Mouse (Mus musculus): ENCODE results near the gene Becn1. TPM values are rescaled to one million over a fixed set of nuclear protein-coding genes. Genes with fewer than 3 reads are reported as not detected.

Becn1 gene
- polyA plus RNA-seq, 1 experiment from 2014 or later = 152 TPM

- H3K36me3 ChIP-seq (ENCODE audit: insufficient read depth, low read length) = no peaks in the 10 kb centered on the region
- DNase-seq (ENCODE audit: low spot score) (no peak), ATAC-seq (no peak)
- 0 out of 2 replicates have a peak overlapping the region, but pooled peaks have one; percentile 64 for H3K9ac ChIP-seq (replicated peaks; ENCODE audit: low read depth)
- H3K4me2 ChIP-seq (replicated peaks; ENCODE audit: low read depth, low read length) = peak overlapping the region; percentile 70
- H3K4me3 ChIP-seq (ENCODE audit: low read depth, low read length) = no peak overlapping the region
- no peak for TF ChIP-seq EP300 (IDR thresholded peaks at IDR 0.05)
- TF ChIP-seq CTCF (IDR thresholded peaks at IDR 0.05) = no peak
- peak overlapping the region; percentile 92 for H3K27ac ChIP-seq (ENCODE audit: low read length)
- WGBS = 34% methylated on average over 4 of the region's 4 CpGs
- no peaks in the 10 kb centered on the region for H3K9me3 ChIP-seq (ENCODE audit: low read length)
- H3K27me3 ChIP-seq (replicated peaks; ENCODE audit: insufficient read depth, low read length) = 0 out of 2 replicates have a peak, but pooled peaks cover 3% of the 10 kb centered on the region
- H3K4me1 ChIP-seq (ENCODE audit: insufficient read depth, low read depth, low read length) = no peaks in the 10 kb centered on the region
These were observed 57.0 kb downstream of the Becn1 start for GRCm38 (mm10) chr11:101245071-101245470.

GRCm38 (mm10) chr11:101238071-101238647 is 63.9 kb downstream of the Becn1 start:
- H3K9ac ChIP-seq (replicated peaks; ENCODE audit: low read depth) = no peak overlapping the region; the same call in 1 of the 2 replicates
- no peaks in the 10 kb centered on the region for H3K4me1 ChIP-seq (ENCODE audit: insufficient read depth, low read depth, low read length)
- no peaks in the 10 kb centered on the region for H3K36me3 ChIP-seq (ENCODE audit: insufficient read depth, low read length)
- no peaks in the 10 kb centered on the region for H3K27me3 ChIP-seq (replicated peaks; ENCODE audit: insufficient read depth, low read length)
- WGBS = 34% methylated on average over 5 of the region's 5 CpGs
- no peak overlapping the region for H3K4me2 ChIP-seq (replicated peaks; ENCODE audit: low read depth, low read length)
- no peak for TF ChIP-seq EP300 (IDR thresholded peaks at IDR 0.05)
- TF ChIP-seq CTCF (IDR thresholded peaks at IDR 0.05) = no peak
- peak overlapping the region; percentile 69 for H3K27ac ChIP-seq (ENCODE audit: low read length)
- H3K4me3 ChIP-seq (ENCODE audit: low read depth, low read length) = no peak overlapping the region
- no peaks in the 10 kb centered on the region for H3K9me3 ChIP-seq (ENCODE audit: low read length)
- DNase-seq (ENCODE audit: low spot score) (peak; percentile 25), ATAC-seq (peak; percentile 65)

DNA sequence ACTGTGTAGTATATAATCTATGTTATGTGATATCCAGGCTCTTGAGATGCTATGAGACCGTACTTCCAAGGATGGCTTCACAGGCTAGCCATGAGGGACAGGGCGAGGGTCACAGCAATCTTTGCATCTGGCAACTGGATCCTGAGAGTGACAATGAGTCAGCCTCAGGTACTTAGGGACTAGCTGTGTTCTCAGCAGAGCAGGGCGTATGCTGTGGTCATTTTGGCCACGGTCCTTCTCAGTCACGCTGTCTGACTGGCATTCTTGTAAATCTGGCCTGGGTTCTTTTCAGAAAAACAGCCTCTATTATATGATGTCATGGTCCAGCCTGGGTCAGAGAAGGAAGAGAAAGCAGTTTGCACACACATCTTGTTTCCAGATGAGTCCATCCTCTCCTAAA is 65.3 kb downstream of the Becn1 start:
- no peak overlapping the region for H3K4me3 ChIP-seq (ENCODE audit: low read depth, low read length)
- 94% methylated on average over 5 of the region's 5 CpGs for WGBS
- H3K27ac ChIP-seq (ENCODE audit: low read length) = no peak overlapping the region
- TF ChIP-seq CTCF (IDR thresholded peaks at IDR 0.05) (no peak), EP300 (IDR thresholded peaks at IDR 0.05) (no peak)
- H3K4me1 ChIP-seq (ENCODE audit: insufficient read depth, low read depth, low read length) = no peaks in the 10 kb centered on the region
- no peak overlapping the region for H3K4me2 ChIP-seq (replicated peaks; ENCODE audit: low read depth, low read length)
- no peak overlapping the region for H3K9ac ChIP-seq (replicated peaks; ENCODE audit: low read depth)
- no peaks in the 10 kb centered on the region for H3K27me3 ChIP-seq (replicated peaks; ENCODE audit: insufficient read depth, low read length)
- DNase-seq (ENCODE audit: low spot score) = no peak
- no peaks in the 10 kb centered on the region for H3K9me3 ChIP-seq (ENCODE audit: low read length)
- no peak for ATAC-seq
- H3K36me3 ChIP-seq (ENCODE audit: insufficient read depth, low read length) = no peaks in the 10 kb centered on the region

Other genes starting within 250 kb of the Becn1 start
- 18.9 and 21.9 TPM in 2 replicates for gene Naglu, start 232.3 kb downstream of the Becn1 start, polyA plus RNA-seq (2015; fragmentation: Nextera tagmentation; extraction: Ambion mirVana)
- gene Hsd17b1, start 223.9 kb downstream of the Becn1 start, polyA plus RNA-seq (2015; fragmentation: Nextera tagmentation; extraction: Ambion mirVana) = 0.10 and 0.17 TPM in 2 replicates
- gene Coasy, start 219.7 kb downstream of the Becn1 start, polyA plus RNA-seq (2015; fragmentation: Nextera tagmentation; extraction: Ambion mirVana) = 30.5 TPM in 2 replicates
- 42.5 and 44.5 TPM in 2 replicates for gene Mlx, start 215.0 kb downstream of the Becn1 start, polyA plus RNA-seq (2015; fragmentation: Nextera tagmentation; extraction: Ambion mirVana)
- 9.8 and 10.4 TPM in 2 replicates for gene Psmc3ip, start 206.8 kb downstream of the Becn1 start, polyA plus RNA-seq (2015; fragmentation: Nextera tagmentation; extraction: Ambion mirVana)
- 18.8 and 18.9 TPM in 2 replicates for gene Retreg3, start 182.4 kb downstream of the Becn1 start, polyA plus RNA-seq (2015; fragmentation: Nextera tagmentation; extraction: Ambion mirVana)
- 25.8 TPM in 2 replicates for gene Tubg1, start 182.3 kb downstream of the Becn1 start, polyA plus RNA-seq (2015; fragmentation: Nextera tagmentation; extraction: Ambion mirVana)
- 1.9 and 2.3 TPM in 2 replicates for gene Tubg2, start 146.4 kb downstream of the Becn1 start, polyA plus RNA-seq (2015; fragmentation: Nextera tagmentation; extraction: Ambion mirVana)
- gene Cntnap1, start 131.8 kb downstream of the Becn1 start, polyA plus RNA-seq (2015; fragmentation: Nextera tagmentation; extraction: Ambion mirVana) = 0.24 and 0.56 TPM in 2 replicates
- 12.3 and 14.2 TPM in 2 replicates for gene Plekhh3, start 130.9 kb downstream of the Becn1 start, polyA plus RNA-seq (2015; fragmentation: Nextera tagmentation; extraction: Ambion mirVana)
- 0.06 and 0.20 TPM in 2 replicates for gene Ccr10, start 126.8 kb downstream of the Becn1 start, polyA plus RNA-seq (2015; fragmentation: Nextera tagmentation; extraction: Ambion mirVana)
- 17.1 and 17.4 TPM in 2 replicates for gene Ezh1, start 75.8 kb downstream of the Becn1 start, polyA plus RNA-seq (2015; fragmentation: Nextera tagmentation; extraction: Ambion mirVana)
- 759 and 834 TPM in 2 replicates for gene Ramp2, start 56.3 kb downstream of the Becn1 start, polyA plus RNA-seq (2015; fragmentation: Nextera tagmentation; extraction: Ambion mirVana)
- gene Vps25, start 48.6 kb downstream of the Becn1 start, polyA plus RNA-seq (2015; fragmentation: Nextera tagmentation; extraction: Ambion mirVana) = 121 and 133 TPM in 2 replicates
- 10.6 and 14.6 TPM in 2 replicates for gene Wnk4, start 41.7 kb downstream of the Becn1 start, polyA plus RNA-seq (2015; fragmentation: Nextera tagmentation; extraction: Ambion mirVana)
- gene Cntd1, start 23.3 kb downstream of the Becn1 start, polyA plus RNA-seq (2015; fragmentation: Nextera tagmentation; extraction: Ambion mirVana) = 1.1 TPM in 2 replicates
- 159 and 166 TPM in 2 replicates for gene Coa3, start 23.2 kb downstream of the Becn1 start, polyA plus RNA-seq (2015; fragmentation: Nextera tagmentation; extraction: Ambion mirVana)
- gene Psme3, start 13.9 kb upstream of the Becn1 start, polyA plus RNA-seq (2015; fragmentation: Nextera tagmentation; extraction: Ambion mirVana) = 44.1 and 47.4 TPM in 2 replicates
- 0.44 and 0.45 TPM in 2 replicates for gene Aoc2, start 22.8 kb upstream of the Becn1 start, polyA plus RNA-seq (2015; fragmentation: Nextera tagmentation; extraction: Ambion mirVana)
- 1.6 and 1.9 TPM in 2 replicates for gene Aoc3, start 28.3 kb upstream of the Becn1 start, polyA plus RNA-seq (2015; fragmentation: Nextera tagmentation; extraction: Ambion mirVana)
- 0.07 TPM in 1 of 2 replicates, not detected in the other for gene G6pc, start 65.3 kb upstream of the Becn1 start, polyA plus RNA-seq (2015; fragmentation: Nextera tagmentation; extraction: Ambion mirVana)
- 26.5 and 27.0 TPM in 2 replicates for gene Aarsd1, start 115.3 kb upstream of the Becn1 start, polyA plus RNA-seq (2015; fragmentation: Nextera tagmentation; extraction: Ambion mirVana)
- 2.6 and 2.9 TPM in 2 replicates for gene Gm27029, start 122.5 kb upstream of the Becn1 start, polyA plus RNA-seq (2015; fragmentation: Nextera tagmentation; extraction: Ambion mirVana)
- 14.3 and 15.5 TPM in 2 replicates for gene Rundc1, start 122.8 kb upstream of the Becn1 start, polyA plus RNA-seq (2015; fragmentation: Nextera tagmentation; extraction: Ambion mirVana)
- gene Ptges3l, start 123.0 kb upstream of the Becn1 start, polyA plus RNA-seq (2015; fragmentation: Nextera tagmentation; extraction: Ambion mirVana) = 6.5 and 7.3 TPM in 2 replicates
- gene Rpl27, start 140.0 kb upstream of the Becn1 start, polyA plus RNA-seq (2015; fragmentation: Nextera tagmentation; extraction: Ambion mirVana) = 221 and 251 TPM in 2 replicates
- gene Ifi35, start 146.1 kb upstream of the Becn1 start, polyA plus RNA-seq (2015; fragmentation: Nextera tagmentation; extraction: Ambion mirVana) = 48.1 and 50.6 TPM in 2 replicates
- 7.5 and 9.4 TPM in 2 replicates for gene Rnd2, start 162.7 kb upstream of the Becn1 start, polyA plus RNA-seq (2015; fragmentation: Nextera tagmentation; extraction: Ambion mirVana)
- 76.4 and 88.1 TPM in 2 replicates for gene Vat1, start 163.9 kb upstream of the Becn1 start, polyA plus RNA-seq (2015; fragmentation: Nextera tagmentation; extraction: Ambion mirVana)
- 0.42 and 1.5 TPM in 2 replicates for gene Brca1, start 249.7 kb upstream of the Becn1 start, polyA plus RNA-seq (2015; fragmentation: Nextera tagmentation; extraction: Ambion mirVana)
- 57.2 and 58.7 TPM in 2 replicates for gene Nbr1, start 249.9 kb upstream of the Becn1 start, polyA plus RNA-seq (2015; fragmentation: Nextera tagmentation; extraction: Ambion mirVana)

Data from lung, postnatal 0 days (tissue).